Mouse (Mus musculus) heart, adult 2 months (tissue): ENCODE measurements around the gene Kdr.

Experiments used
- CTCF ChIP-seq: fragments of 200-600 bp; IDR thresholded peaks from 2 replicates; pipeline ENCODE4 v1.8.1; 2022; ENCODE audit warnings: antibody characterized with exemption, mild to moderate bottlenecking, moderate library complexity
- POLR2A ChIP-seq: fragments of 200-500 bp; IDR thresholded peaks from 2 replicates; pipeline ENCODE4 v1.6.1; 2011; ENCODE audit warnings: mild to moderate bottlenecking, low read depth, low read length, control low read depth; ENCODE audit not compliant: insufficient read depth

- TF ChIP-seq CTCF, result 0 out of 2 replicates have a peak, but pooled peaks have one; percentile 4
- peak; percentile 14; the same call in 1 of the 2 replicates for TF ChIP-seq POLR2A
These were observed 8.4 kb downstream of the Kdr start for GRCm38 (mm10) chr5:75969887-75970286.
